Mouse (Mus musculus): ENCODE measurements around the gene Gm21883. TPM values are rescaled to one million over a fixed set of nuclear protein-coding genes. Genes with fewer than 3 reads are reported as not detected.

Gene Gm21883
- not detected for polyA plus RNA-seq (2017; shearing (Covaris generic))

DNA sequence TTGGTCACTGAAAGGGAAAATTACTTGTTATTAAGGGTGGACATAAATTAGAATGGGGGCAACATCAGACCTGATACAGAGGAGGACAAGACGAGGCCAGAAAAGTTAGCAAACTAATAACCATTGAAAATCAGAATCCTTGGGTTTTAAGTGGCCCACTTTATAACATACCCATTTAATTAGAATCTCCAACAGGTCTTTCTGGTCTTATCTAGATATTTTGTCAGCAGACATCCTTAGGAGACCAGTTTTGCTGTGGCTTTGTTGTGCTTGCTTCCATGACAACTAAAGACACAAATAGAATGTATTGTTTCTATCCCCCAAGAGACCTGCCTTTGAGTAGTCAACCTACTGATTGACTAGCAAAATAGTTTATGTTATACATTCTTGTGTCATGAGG lies at the start of gene Gm21883:
Gene Gm21883, minus strand, starts transcription at position 101 of the 400 bp plus-strand sequence.

DNA sequence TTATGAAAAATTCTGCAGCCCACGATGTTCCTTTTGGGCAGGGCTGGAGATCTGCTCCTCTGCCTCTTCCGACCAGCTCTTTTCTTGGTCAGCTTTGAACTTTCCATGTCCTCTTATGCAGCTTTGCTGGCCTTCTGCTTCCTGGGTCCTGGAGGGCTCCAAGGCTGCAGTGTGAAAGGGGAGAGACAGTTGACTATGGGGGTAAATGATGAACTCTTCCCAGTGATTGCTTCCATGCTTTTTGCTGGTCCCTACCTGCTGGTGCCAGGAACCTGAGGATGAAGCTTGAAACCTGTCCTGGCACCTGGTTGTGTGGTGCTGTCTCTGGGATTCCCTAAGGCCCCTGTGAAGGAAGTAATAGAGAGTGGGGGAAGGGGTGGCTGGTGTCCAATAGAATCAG lies 44.7 kb upstream of the Gm21883 start, which contains the start of gene Spin2e:
Gene Spin2e, minus strand, starts transcription at position 101 of the 400 bp plus-strand sequence.

Other genes with a start within 250 kb of the Gm21883 start
- not detected for gene Btbd35f26, start 237.8 kb downstream of the Gm21883 start, polyA plus RNA-seq (2017; shearing (Covaris generic))
- not detected for gene Btbd35f19, start 190.4 kb downstream of the Gm21883 start, polyA plus RNA-seq (2017; shearing (Covaris generic))
- not detected for gene Spin2e, start 44.6 kb upstream of the Gm21883 start, polyA plus RNA-seq (2017; shearing (Covaris generic))
- gene Btbd35f25, start 142.9 kb upstream of the Gm21883 start, polyA plus RNA-seq (2017; shearing (Covaris generic)) = not detected

All from CD4-positive, CD25-positive, alpha-beta regulatory T cell, adult 9 weeks (primary cell).